Mouse (Mus musculus) NIH3T3 (cell line): ENCODE measurements around the gene 4930558K02Rik.

Experiments used
- DNase-seq: peaks from one replicate; pipeline ENCODE4 v3.0.0-alpha.2; 2012; ENCODE audit warnings: low read depth

Gene 4930558K02Rik

GRCm38 (mm10) chr1:161900129-161900528 is 79.3 kb downstream of the 4930558K02Rik start:
- DNase-seq: no peak

GRCm38 (mm10) chr1:161897235-161897634 is 82.2 kb downstream of the 4930558K02Rik start:
- no peak for DNase-seq

- DNase-seq: no peak
Observed at GRCm38 (mm10) chr1:161896130-161896529, 83.3 kb downstream of the 4930558K02Rik start.

GRCm38 (mm10) chr1:161895014-161895413 is 84.4 kb downstream of the 4930558K02Rik start:
- no peak for DNase-seq

- DNase-seq: no peak
Observed at GRCm38 (mm10) chr1:161894553-161894952, 84.9 kb downstream of the 4930558K02Rik start.

GRCm38 (mm10) chr1:161894126-161894525 is 85.3 kb downstream of the 4930558K02Rik start:
- no peak for DNase-seq
